Mouse (Mus musculus) C2C12 (cell line): Measurements from ENCODE around the gene 1700025G04Rik.

Experiments used
- CTCF ChIP-seq: IDR thresholded peaks from one replicate; pipeline ENCODE4 v1.5.1; 2011; ENCODE audit not compliant: control insufficient read depth, insufficient read depth, insufficient read length
- MAX ChIP-seq: IDR thresholded peaks from one replicate; pipeline ENCODE4 v1.6.1; 2011; ENCODE audit warnings: mild to moderate bottlenecking, control low read depth
- USF1 ChIP-seq: IDR thresholded peaks from one replicate; pipeline ENCODE4 v1.6.1; 2011; ENCODE audit warnings: low read depth, mild to moderate bottlenecking, control low read depth, moderate library complexity

- TF ChIP-seq CTCF (no peak), MAX (no peak), USF1 (no peak)
Measured at GRCm38 (mm10) chr1:151863135-151863796, 226.7 kb downstream of the 1700025G04Rik start.
